Mouse (Mus musculus) 3T3-L1 (cell line): ENCODE data around the gene Tfap2a.

Source experiments
- DNase-seq: peaks from one replicate; pipeline ENCODE4 v3.0.0-alpha.2; 2015; ENCODE audit warnings: low read depth, low spot score

Tfap2a gene

DNA sequence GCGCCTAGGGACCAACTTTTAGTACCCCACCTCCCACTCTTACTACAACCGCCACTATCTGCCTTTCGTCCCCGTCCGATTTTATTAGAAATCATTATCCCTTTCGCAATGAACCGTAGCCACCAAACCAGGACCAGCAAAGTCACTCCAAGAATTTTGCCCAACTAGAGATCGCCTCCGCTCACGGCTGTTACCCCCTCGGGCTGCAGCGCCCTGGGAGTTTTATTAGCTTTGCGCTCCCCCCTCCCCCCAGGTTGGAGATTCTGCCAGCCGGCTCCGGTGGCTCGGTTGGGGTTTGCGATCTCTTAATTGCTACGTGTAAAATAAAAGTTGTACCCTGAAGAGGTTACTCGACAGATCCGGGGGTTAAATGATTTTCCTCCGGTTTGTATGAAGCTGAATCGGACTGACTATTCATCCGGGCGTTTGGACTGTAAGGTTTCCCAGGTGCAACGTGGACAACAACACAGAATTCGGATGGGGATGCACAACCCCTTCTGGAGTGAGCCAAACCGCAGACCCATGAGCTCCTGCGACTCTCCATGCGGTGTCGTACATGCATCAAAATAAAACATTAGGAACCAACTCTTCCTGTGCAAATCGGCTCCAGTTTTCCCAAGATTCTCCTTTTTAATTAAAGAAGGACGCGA lies 3.7 kb downstream of the Tfap2a start:
- no peak for DNase-seq

DNA sequence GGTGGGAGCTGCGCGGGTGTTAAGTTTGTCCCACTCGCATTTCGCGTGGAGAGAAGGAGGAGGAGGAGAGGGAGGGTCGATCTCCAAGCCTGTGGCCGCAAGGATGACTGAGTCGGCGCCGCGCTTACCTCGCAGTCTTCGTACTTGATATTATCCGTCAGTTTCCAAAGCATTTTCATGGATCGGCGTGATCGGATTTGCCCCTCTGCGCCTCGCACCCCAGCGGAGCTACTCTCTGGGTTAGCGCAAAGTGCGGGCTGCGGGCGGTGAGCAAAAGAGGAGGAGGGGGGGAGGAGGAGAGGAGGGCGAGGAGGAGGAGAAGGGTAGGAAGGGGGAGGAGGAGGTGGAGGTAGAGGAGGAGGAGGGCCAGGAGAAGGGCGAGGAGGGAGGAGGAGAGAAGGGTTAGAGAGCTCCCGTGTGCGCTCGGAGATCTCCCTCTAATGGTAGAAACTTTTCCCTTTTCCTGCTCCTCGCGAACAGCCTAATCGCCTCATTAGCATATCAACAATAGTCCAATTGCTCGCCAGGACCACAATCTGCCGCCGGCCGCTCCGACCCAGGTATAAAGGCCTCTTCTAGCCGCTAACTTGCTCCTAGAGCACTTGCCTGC lies 4.5 kb downstream of the Tfap2a start:
- peak; percentile 83 for DNase-seq

DNA sequence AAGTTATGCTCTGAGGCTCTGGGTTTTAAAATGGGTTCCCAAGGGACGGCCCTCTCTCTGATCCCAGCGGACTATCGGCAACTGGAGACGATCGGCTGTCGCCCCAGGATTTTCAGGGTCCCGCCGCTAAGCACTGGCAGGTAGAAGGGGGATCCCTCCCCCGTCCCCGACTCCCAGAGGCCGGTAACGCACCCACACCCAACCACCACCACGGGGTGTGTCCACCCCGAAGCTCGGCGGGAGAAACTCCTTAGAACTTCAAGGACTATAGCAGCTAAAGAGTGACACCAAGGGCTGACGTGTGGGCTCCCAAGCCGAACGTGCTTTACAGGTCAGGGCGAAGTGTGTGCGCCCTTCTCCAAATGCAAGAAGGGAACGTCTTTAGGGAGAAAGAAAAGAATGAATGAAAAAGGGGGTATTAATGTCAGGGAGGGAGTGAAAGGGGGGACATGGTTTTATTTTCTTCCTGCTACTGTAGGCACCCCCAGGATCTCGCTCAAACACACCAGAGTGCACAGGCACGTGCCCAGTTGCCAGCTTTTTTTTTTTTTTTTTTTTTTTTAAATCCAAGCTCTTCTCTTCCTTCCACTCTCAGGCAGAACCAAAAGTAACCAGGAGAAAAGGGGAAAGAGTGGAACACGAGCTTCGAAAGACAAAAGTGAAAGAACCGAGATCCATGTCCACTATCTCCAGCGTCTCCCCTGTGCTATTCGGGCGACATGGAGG lies 5.2 kb downstream of the Tfap2a start:
- DNase-seq = peak; percentile 69

DNA sequence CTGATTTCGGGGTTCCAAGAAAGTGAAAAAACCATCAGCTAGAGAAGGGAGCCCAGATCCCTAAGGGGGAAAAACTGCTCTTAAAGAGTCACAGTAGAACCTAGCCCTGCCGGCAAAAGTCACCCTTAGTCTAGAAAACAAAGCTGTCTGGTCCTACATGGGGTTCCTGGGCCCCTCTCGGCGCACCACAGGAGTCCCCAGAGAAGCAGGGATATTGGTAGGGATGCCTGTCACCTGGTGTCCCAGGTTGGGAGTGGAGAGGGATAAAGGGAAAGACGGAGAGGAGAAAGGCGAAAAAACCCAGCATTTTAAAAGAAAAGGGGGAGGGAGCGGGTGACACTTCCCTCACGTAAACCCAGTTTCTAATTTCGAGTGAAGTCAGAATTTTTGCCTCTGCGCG lies 6.1 kb downstream of the Tfap2a start:
- DNase-seq = peak; percentile 51

DNA sequence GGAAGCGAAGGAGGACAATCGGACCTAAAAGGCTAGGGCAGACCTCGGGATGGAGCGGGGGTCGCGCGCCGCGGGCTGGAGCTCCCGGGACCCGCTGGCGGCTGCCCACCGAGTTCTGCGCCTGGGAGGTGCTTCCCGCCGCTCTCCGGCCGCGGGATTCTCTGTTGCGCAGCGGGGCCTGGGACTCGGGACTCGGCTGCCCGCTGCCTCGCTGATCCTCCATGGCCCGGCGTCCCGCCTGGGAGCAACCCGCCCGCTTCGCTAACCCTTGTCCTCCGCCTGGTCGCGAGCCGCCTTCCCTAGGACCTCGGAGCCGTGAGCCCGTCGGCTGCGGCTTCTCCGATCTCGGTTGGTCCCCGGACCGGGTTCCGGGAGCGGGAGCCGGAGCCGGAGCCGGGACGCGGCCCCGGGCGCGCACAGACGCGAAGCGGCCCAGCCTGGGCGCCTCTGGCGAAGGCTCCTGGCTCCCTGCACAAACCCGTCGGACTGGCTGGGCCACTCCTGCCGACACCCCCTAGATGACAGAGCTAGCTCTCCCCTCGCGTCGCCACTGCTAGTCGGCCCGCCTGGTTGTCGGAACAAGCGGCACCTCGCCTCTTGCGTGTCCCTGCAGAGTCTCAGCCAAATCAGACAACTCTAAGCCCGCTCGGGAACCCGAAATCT lies 6.9 kb downstream of the Tfap2a start:
- DNase-seq = peak; percentile 67

DNA sequence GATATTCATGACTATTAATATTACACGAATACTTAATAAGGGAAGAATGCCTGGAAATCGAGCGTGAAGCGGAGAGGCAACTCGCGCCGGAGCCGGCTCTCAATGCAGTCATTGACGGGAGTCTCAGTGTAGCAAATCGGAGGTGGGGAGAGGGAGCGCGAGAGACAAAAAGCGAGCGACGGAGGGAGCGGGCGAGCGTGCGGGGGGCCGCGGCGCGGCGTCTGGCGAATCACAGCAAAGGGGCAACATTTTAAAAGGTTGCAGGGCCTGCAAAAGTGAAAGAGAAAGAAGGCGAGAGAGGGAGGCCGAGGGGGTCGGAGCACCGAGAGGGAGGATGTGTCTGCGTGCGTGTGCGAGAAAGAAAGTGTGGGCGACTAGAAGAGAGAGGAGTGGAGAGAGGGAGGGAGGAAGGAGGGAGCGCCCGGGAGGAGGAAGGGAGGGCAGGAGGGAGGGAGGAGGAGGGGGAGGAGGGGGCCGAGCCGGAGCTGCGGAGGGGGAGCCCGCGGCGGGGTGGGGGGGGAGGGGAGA lies 7.5 kb downstream of the Tfap2a start:
- DNase-seq = peak; percentile 90

DNA sequence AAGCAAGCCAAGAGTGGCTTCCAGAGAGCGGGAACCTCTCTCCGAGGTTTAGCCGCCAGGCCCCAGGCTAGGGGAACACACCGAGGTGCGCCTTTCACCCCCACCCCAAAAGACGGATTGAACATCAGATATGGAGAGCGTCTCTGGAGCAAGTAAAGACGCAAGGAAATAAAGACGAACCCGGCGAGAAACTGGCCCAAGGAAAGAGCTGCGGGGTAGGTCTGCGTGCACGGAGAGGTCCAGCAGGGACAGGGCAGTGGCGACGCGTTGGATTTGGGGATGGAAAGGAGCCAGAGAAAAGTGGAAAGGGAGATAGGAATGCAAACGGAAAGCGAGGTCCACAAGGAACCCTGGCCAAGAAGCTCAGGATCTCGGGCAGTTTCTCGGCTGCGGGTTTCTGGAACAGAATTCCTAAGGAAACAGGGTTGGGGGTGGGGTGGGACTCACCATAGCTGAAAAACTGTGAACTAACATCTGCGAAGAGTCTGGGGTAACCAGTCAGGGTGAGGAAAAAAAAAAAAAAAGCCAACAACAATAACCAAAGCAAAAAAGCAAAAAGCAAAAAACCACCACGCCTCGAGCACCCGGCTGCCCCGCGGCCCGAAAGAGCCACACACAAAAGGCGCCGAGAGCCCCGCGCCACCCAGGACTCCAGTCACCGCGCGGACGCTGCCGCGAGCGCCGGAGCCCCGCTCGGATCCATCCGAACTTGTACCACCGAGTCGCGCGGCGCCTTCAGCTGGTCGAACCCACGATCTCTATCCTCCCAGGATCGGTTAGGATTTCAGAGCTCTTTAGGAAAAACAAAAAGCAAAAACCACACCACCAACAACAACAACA lies 8.4 kb downstream of the Tfap2a start:
- DNase-seq = peak; percentile 65

DNA sequence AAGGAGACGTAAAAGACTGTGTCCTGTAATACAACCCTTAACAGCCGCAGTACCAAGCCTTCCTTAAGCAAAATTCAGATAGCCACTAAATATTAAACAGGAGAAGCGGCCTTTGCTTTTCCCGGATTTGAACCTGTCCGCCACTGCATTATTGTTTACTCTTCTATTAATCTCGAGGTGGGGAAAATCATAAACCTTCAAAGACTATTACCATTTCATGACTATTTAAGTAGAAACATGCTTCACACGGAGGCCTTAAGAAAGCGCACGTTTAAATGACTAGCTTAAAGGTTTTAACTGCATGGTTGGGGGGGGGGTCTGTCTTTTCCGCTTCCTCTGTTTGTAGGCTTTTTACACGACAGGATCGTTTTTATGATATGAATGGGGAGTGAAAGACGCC lies 9.1 kb downstream of the Tfap2a start:
- peak; percentile 44 for DNase-seq

DNA sequence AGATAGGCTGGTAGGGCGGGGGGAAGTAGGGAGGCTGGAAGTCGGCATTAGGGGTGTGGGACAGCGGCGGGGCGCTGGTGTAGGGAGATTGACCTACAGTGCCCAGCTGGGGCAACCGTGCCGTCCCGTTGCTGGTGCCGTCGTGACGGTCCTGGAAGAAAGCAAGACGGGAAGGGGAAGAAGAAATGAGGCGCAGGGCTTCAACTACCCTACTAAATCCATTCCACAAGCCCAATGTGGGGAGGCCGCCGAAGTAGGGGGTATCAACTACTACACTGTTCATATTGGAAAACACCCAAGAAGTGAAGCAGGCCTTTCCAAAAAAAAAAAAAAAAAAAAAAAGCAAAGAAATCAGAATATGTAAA lies 9.6 kb downstream of the Tfap2a start:
- peak; percentile 35 for DNase-seq

DNA sequence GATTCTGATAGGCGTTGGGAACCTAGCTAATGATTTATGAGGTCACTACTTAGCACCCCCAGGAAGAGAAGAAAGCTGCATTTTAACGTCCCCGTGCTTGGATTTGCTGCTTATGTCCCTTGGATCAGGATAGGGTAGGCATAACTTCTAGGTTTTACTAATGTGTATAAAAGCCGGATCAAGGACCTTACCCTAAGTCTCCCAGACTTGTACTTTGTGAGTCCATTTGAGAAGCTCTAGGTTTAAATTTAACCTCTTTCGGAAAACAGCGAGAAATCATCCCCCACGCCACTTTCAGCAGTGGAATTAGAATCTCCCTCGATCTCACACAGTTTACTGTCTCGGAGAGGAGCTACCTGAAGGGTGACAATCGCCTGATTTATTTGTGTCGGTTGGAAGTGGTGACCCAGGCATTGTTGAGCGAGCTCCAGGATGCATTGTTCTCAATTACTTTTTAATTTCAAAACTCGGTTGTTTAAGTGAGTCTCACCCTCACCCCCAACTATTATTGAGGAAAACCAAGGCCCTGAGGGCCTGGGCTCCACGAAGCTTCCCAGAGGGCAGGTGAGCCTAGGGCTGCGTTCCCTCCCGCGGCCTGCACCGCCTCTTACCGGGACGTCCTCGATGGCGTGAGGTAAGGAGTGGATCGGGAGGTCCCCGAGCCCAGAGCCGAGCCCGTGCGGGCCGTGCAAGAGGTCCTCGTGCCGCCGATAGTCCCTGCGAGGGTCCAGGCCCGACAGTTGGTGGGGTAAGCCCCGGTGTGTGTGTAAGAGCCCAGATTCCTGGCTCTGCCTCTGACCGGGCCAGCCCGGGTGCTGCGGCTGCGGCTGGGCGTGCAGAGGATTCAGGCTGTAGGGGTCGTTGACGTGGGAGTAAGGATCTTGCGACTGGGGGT lies 10.2 kb downstream of the Tfap2a start:
- peak; percentile 45 for DNase-seq

DNA sequence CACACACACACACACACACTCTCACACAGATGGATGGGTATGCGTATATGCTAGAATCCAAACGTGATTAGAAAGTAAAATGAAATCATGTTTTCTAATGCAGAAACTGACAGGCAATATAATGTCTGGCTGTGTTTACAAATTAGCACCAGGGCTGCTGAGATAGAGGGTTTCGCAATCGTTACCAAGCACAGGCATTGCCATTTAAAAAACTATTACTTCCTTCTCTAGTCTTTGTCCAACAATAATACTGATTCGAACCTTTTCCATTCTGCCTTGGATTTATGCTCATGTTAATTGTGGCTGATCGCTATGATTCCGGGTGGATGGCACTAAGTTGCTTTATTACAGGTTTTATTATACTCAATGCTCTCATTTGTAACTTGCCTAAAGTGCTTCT lies 12.3 kb downstream of the Tfap2a start:
- DNase-seq = peak; percentile 54

DNA sequence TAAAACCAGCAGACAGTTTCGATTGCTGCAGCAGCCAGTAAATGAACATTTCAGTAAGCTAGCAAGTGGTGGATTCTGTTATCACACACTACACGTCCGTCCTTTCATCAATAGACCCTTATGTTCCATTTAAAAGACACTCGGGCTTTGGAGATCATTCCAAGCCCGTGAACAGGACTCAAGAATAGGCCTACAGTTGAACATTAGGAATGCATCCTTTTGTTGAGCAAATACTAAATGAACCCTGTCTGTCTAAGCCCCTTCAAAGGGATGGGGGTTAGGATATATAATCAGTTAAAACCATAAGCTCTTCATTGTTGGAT lies 14.6 kb downstream of the Tfap2a start:
- peak; percentile 59 for DNase-seq

DNA sequence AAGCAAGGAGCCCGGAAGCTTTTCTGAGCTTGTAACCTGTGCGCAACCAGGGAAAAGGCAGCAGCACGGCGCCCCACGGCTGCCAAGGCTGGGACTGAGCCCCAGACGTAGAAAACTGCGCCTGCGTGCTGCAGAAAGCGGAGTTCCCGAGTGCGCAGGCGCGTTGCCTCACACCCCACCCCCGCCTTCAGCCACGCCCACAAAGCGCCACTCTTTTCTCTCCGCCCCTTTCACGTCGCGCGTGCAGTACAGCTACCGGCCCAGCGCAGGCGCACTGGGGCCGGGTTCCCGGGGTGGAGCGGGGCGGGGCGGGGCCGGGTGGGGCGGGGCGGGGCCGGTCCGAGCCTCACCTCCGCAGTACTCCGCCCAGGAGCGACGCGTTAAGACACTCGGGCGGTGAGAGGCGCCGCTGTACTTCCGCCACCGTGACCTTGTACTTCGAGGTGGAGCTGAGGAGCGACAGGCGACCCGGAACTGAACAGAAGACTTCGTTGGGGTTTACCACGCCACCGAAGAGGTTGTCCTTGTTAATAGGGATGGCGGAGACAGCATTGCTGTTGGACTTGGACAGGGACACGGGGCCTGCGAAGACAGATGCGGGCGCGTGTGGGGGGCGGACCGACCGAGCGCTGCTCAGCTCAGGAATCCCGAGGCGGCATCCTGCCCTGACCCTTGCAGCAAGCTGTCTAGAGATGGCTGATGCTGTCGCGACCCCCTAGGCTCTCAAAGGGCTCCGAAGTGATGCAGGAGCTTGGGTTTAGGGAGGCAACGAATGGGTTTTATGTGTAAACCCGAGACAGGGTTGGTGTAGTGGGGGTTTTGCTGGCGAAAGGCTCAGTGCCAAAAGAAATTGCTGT lies 15.2 kb downstream of the Tfap2a start:
- peak; percentile 94 for DNase-seq

DNA sequence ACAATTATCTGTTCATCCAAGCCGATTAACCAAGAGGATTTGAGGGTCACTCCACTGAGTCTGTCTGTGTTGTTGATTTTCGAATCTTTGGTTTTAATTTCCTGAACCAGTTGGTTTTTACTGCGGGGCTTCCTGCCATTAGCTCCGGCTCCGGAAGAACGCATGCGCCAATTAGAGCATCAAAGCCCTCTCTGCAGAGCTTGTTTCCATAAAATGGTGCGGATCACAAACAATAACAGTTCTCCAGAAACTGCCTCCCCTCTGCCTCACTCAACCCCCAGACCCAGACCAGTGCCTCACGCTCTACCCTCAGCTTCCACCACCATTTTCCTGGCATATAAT lies 18.5 kb downstream of the Tfap2a start:
- no peak for DNase-seq

DNA sequence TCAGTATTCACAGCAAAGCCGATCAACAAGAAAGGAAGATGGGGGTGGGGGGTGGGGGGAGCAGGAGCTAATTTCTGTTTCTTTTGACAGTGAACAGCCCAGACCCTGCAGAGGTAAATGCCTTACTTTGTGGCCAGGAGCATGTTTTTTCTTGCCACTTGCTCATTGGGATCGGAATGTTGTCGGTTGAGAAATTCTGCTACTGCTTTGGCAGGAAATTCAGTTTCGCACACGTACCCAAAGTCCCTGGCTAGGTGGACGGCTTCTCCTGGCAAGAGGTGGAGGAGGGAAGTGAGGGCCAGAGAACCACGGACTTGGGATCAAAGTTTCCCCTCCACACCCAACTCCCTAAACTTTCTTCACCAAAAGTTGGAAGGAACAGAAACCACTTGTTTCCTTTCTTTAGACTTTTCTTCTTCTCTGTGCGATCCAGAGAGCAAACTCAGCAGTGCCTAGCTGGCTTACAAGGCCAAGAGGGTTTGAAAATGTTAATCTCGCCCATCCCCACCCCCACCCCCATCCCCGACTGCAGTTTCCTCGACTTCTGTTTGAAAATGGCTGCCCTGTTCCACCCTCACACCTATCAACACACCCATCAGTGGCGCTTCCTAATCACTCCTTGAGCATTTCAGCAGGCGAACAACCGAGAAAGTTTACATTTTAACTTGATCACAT lies 19.0 kb downstream of the Tfap2a start:
- DNase-seq = no peak

DNA sequence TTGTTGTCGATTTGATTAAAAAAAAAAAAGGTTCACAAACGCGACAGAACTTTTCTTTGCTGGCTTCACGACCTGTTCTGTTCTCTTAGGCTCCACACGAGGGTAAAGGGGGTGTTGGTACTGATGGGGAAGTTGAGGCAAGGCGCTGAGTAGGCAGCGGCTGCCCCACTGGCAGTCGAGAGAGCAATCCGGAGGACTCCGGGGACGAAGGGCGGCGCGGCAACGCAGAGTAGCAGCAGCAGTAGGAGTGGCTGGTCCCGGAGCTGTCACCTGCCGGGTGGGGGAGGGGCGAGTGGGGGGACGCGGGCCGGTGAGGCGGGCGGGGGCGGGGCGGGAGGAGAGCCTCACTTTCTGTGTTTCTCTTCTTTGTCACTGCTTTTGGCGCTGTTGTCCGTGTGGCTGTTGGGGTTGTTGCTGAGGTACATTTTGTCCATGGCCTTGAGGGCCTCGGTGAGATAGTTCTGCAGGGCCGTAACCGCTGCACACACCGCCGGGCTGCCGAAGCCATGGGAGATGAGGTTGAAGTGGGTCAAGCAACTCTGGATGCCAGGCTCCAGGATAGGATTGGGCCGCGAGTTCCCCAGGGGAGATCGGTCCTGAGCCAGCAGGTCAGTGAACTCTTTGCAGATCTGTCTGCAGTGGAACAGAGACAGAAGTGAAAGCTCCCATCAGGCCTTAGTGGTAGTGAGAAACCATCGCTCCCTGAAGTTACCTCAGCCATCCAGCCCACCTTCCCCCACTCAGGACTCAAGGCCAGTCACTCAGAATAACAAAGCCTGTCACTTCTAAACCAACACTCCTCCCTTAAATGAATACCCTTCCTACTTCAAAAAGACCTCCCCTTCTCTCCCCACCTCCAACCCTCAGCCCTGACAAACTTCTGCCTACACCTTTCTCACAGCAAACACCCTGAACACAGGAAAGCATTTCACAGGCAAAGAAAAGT lies 21.1 kb downstream of the Tfap2a start:
- no peak for DNase-seq

DNA sequence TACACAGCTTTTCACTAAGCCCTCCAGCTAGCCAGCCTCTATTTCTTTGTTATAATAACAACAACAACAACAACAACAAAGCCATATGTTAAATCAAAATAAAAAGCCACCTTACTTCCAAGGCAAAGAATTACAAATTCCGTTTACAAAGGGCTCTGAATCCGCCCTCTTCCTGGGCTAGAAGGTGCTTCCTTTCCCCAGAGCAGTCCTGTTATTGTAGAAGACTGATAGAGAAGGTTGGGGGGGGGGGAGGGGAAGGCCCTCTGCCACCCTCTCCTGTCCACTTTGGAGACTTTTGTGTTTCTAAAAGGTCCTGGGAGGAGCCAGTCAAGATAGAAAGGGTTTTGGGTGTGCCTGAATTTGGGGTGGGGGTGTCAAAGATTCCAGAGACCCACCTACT lies 23.6 kb downstream of the Tfap2a start:
- DNase-seq = no peak

DNA sequence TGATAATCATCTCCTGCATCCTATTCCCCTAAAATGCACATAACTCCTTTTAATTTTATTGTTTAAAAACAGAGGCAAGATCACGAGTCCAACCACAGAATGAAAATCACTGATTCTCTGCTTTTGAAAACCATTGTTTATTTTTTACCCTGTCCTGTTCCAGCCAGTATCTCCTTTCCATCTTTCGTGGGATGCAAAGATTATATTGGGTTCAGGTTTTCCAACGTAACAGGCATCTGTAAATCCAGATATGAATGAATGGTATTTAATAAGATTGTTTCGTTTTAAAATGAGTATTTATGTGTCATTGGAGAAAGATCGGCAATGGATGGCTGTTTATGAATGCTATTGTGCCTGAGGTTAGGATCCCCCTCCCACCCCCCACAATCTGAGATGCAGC lies 24.5 kb downstream of the Tfap2a start:
- DNase-seq = no peak
